Mouse (Mus musculus) bone marrow, adult 2 months (tissue): Measurements from ENCODE around the gene Orai3.

Experiments used
- CTCF ChIP-seq: fragments of 200-500 bp; IDR thresholded peaks from 2 replicates; pipeline ENCODE4 v1.5.1; 2011; ENCODE audit warnings: low read length, control low read depth; ENCODE audit not compliant: control insufficient read depth, insufficient read depth
- POLR2A ChIP-seq: fragments of 200-500 bp; IDR thresholded peaks from 2 replicates; pipeline ENCODE4 v1.6.1; 2011; ENCODE audit warnings: low read depth, mild to moderate bottlenecking, control low read depth, low read length, borderline replicate concordance; ENCODE audit not compliant: control insufficient read depth

GRCm38 (mm10) chr7:127771262-127771661 lies 1.6 kb downstream of the Orai3 start:
- TF ChIP-seq CTCF (no peak), POLR2A (no peak)
